Mouse (Mus musculus) layer of hippocampus, adult 2 months (tissue): ENCODE results near the gene Agr2. TPM values are rescaled to one million over a fixed set of nuclear protein-coding genes. Genes with fewer than 3 reads are reported as not detected.

ENCODE experiments used
- DNase-seq, 2 experiments: peaks; one replicate each; pipeline ENCODE4 v3.0.0; 2022; ENCODE audit warnings: low spot score in 2 of 2
- H3K27ac ChIP-seq: fragments of 200-600 bp; 2 replicates; pipeline ENCODE4 v1.8.1; 2022
- H3K4me3 ChIP-seq: fragments of 200-600 bp; 2 replicates; pipeline ENCODE4 v1.8.1; 2022; ENCODE audit warnings: mild to moderate bottlenecking
- CTCF ChIP-seq: fragments of 200-600 bp; conservative IDR thresholded peaks from 2 replicates; pipeline ENCODE4 v1.8.1; 2022; ENCODE audit warnings: antibody characterized with exemption, mild to moderate bottlenecking, moderate library complexity
- total RNA-seq, 2 experiments: library from RNA; stranded (reverse); gene quantifications; 2 replicates each; pipeline ENCODE4 v1.2.3; 2021

Gene Agr2
- total RNA-seq, 2 experiments from 2014 or later: not detected

- TF ChIP-seq CTCF: no peak
- Histone ChIP-seq H3K27ac (peak overlapping the region; percentile 66), H3K4me3 (no peak overlapping the region)
- DNase-seq: no peak
Measured at GRCm38 (mm10) chr12:36030660-36031363, 38.1 kb downstream of the Agr2 start.

GRCm38 (mm10) chr12:36032419-36032818 lies 39.7 kb downstream of the Agr2 start:
- DNase-seq: no peak

GRCm38 (mm10) chr12:36035501-36035900 lies 42.8 kb downstream of the Agr2 start:
- TF ChIP-seq CTCF: no peak

More at GRCm38 (mm10) chr12:36032419-36032818, 39.7 kb downstream of the Agr2 start:
- 0 out of 2 replicates have a peak, but pooled peaks have one; percentile 2 for TF ChIP-seq CTCF
- Histone ChIP-seq H3K27ac (peak overlapping the region; percentile 66), H3K4me3 (no peak overlapping the region)

GRCm38 (mm10) chr12:36036121-36036520 lies 43.4 kb downstream of the Agr2 start:
- Histone ChIP-seq H3K4me3 (no peak overlapping the region; the same call in 1 of the 2 replicates), H3K27ac (0 out of 2 replicates have a peak overlapping the region, but pooled peaks have one; percentile 39)
- DNase-seq: no peak
- no peak for TF ChIP-seq CTCF

More at GRCm38 (mm10) chr12:36035501-36035900, 42.8 kb downstream of the Agr2 start:
- DNase-seq: no peak
- H3K4me3 ChIP-seq: no peak overlapping the region
- 0 out of 2 replicates have a peak overlapping the region, but pooled peaks have one; percentile 1 for H3K27ac ChIP-seq

- peak overlapping the region; percentile 28; the same call in 1 of the 2 replicates for H3K27ac ChIP-seq
- H3K4me3 ChIP-seq: peak overlapping the region; percentile 2; the same call in 1 of the 2 replicates
- TF ChIP-seq CTCF: peak; percentile 31
- no peak for DNase-seq
Measured at GRCm38 (mm10) chr12:36036776-36037175, 44.1 kb downstream of the Agr2 start.

- peak overlapping the region; percentile 94 for H3K4me3 ChIP-seq
- DNase-seq: no peak
- TF ChIP-seq CTCF: no peak
- H3K27ac ChIP-seq: peak overlapping the region; percentile 99
Measured at GRCm38 (mm10) chr12:36039541-36040084, 46.9 kb downstream of the Agr2 start.

GRCm38 (mm10) chr12:36040571-36041280 lies 48.0 kb downstream of the Agr2 start:
- no peak for DNase-seq
- Histone ChIP-seq H3K27ac (peak overlapping the region; percentile 99), H3K4me3 (peak overlapping the region; percentile 94)
- no peak for TF ChIP-seq CTCF

GRCm38 (mm10) chr12:36041281-36041589 lies 48.5 kb downstream of the Agr2 start:
- DNase-seq: no peak
- no peak for TF ChIP-seq CTCF
- Histone ChIP-seq H3K27ac (peak overlapping the region; percentile 99), H3K4me3 (peak overlapping the region; percentile 94)

- peak in 1 of 2 experiments; percentile 62 for DNase-seq
- H3K27ac ChIP-seq: peak overlapping the region; percentile 99
- peak; percentile 67 for TF ChIP-seq CTCF
- peak overlapping the region; percentile 94 for H3K4me3 ChIP-seq
Measured at GRCm38 (mm10) chr12:36041703-36042347, 49.1 kb downstream of the Agr2 start.

- H3K4me3 ChIP-seq: peak within 1 kb of the TSS; percentile 94
- TF ChIP-seq CTCF: peak; percentile 22
- peak within 1 kb of the TSS; percentile 99 for H3K27ac ChIP-seq
- DNase-seq: peak; percentile 88 to 93
Measured at GRCm38 (mm10) chr12:36042348-36042778, 49.7 kb downstream of the Agr2 start, which contains the start of gene Tspan13. Gene Tspan13, minus strand, starts transcription at chr12:36042500.

GRCm38 (mm10) chr12:36044691-36045090 lies 52.0 kb downstream of the Agr2 start:
- no peak for TF ChIP-seq CTCF
- H3K4me3 ChIP-seq: no peak overlapping the region
- DNase-seq: no peak
- H3K27ac ChIP-seq: no peak overlapping the region

GRCm38 (mm10) chr12:36046196-36046595 lies 53.5 kb downstream of the Agr2 start:
- TF ChIP-seq CTCF: no peak
- no peak for DNase-seq
- Histone ChIP-seq H3K4me3 (no peak overlapping the region), H3K27ac (no peak overlapping the region)

GRCm38 (mm10) chr12:36047593-36047992 lies 54.9 kb downstream of the Agr2 start:
- no peak for TF ChIP-seq CTCF
- DNase-seq: no peak
- H3K4me3 ChIP-seq: no peak overlapping the region
- H3K27ac ChIP-seq: no peak overlapping the region
